Mouse (Mus musculus): Measurements from ENCODE around the gene Tgfbrap1. TPM values are rescaled to one million over a fixed set of nuclear protein-coding genes. Genes with fewer than 3 reads are reported as not detected.
A peak's percentile ranks its signal among the peaks of the same experiment; 100 is the strongest.

Tgfbrap1 gene
- total and polyA plus RNA-seq, 3 experiments: 3.8 to 8.4 (median 6.0) TPM

- Histone ChIP-seq H3K79me2 (replicated peaks; ENCODE audit: control insufficient read depth, extremely low read depth, insufficient read depth, poor library complexity, severe bottlenecking) (no peaks in the 10 kb centered on the region), H3K27ac (ENCODE audit: insufficient read depth, low read depth) (peak overlapping the region; percentile 96), H3K27me3 (replicated peaks) (no peaks in the 10 kb centered on the region), H3K9ac (ENCODE audit: insufficient read depth, low read depth) (peak overlapping the region; percentile 9; the same call in 1 of the 2 replicates), H3K4me2 (ENCODE audit: insufficient read depth, low read depth, poor library complexity, severe bottlenecking) (peak overlapping the region; percentile 51; the same call in 1 of the 2 replicates), H3K4me1 (ENCODE audit: control insufficient read depth in 1 of 2, insufficient read depth in 2 of 2) (peaks cover 18 to 33% of the 10 kb centered on the region in 2 experiments), H3K36me3 (replicated peaks in 1 of 2; ENCODE audit: control insufficient read depth in 1 of 2, insufficient read depth in 1 of 2, low read length in 1 of 2) (no peaks in the 10 kb centered on the region), H3K4me3 (replicated peaks in 1 of 3; ENCODE audit: low read depth in 2 of 3, low read length in 2 of 3, poor library complexity in 1 of 3) (no peak overlapping the region), H3K9me3 (replicated peaks; ENCODE audit: low read length) (no peaks in the 10 kb centered on the region)
- dilution Hi-C loops (cut with MboI; ENCODE audit: extremely low pct_ligation_motif_present, extremely low pct_unique_long_range_greater_than_20kb, low sequenced_read_pairs) (no loop called here), in situ Hi-C loops (cut with MboI; ENCODE audit: low pct_ligation_motif_present, low pct_unique_long_range_greater_than_20kb, low sequenced_read_pairs) (loop anchor here (5.0 to 25.0 kb wide), 3 partner anchors 124 to 594 kb away; partner anchors contain the start of gene 1500015O10Rik)
- DNase-seq (ENCODE audit: extremely low read depth): no peak
- no peak for TF ChIP-seq USF2 (conservative IDR thresholded peaks at IDR 0.05; ENCODE audit: low read depth, low read length)
- TF ChIP-seq MAFK (IDR thresholded peaks at IDR 0.05; ENCODE audit: insufficient replicate concordance, low read length): no peak
- 0 out of 2 replicates have a peak, but pooled peaks have one; percentile 56 for TF ChIP-seq TBP (conservative IDR thresholded peaks at IDR 0.05; ENCODE audit: low read depth, low read length)
- TF ChIP-seq CHD2 (IDR thresholded peaks at IDR 0.05; ENCODE audit: low read length): no peak
- no peak; the same call in 1 of the 2 replicates for TF ChIP-seq CHD1 (IDR thresholded peaks at IDR 0.05; ENCODE audit: low read depth, low read length)
- TF ChIP-seq JUN (IDR thresholded peaks at IDR 0.05; ENCODE audit: insufficient read depth, low read depth, low read length): no peak
- TF ChIP-seq EP300 (IDR thresholded peaks at IDR 0.05; ENCODE audit: low read length): peak; percentile 28
- TF ChIP-seq E2F4 (IDR thresholded peaks at IDR 0.05; ENCODE audit: insufficient replicate concordance, low read depth, low read length): no peak
- 0 out of 2 replicates have a peak, but pooled peaks have one; percentile 11 for TF ChIP-seq IRF4 (IDR thresholded peaks at IDR 0.05; ENCODE audit: low read depth, low read length)
- no peak for TF ChIP-seq CTCF (conservative IDR thresholded peaks at IDR 0.05 in 1 of 2, IDR thresholded peaks at IDR 0.05 in 1 of 2; ENCODE audit: low read depth in 2 of 2, low read length in 2 of 2)
- peak; percentile 49; the same call in 1 of the 2 replicates for TF ChIP-seq TCF12 (IDR thresholded peaks at IDR 0.05; ENCODE audit: low read depth, low read length)
- TF ChIP-seq HCFC1 (IDR thresholded peaks at IDR 0.05; ENCODE audit: low read depth, low read length): 0 out of 2 replicates have a peak, but pooled peaks have one; percentile 6
- no peak for TF ChIP-seq SIN3A (IDR thresholded peaks at IDR 0.05; ENCODE audit: low read length)
- TF ChIP-seq MXI1 (IDR thresholded peaks at IDR 0.05; ENCODE audit: low read depth, low read length): 0 out of 2 replicates have a peak, but pooled peaks have one; percentile 2
- TF ChIP-seq POLR2A (IDR thresholded peaks at IDR 0.05; ENCODE audit: low read depth, low read length): no peak
- TF ChIP-seq ETS1 (conservative IDR thresholded peaks at IDR 0.05; ENCODE audit: low read depth, low read length): peak; percentile 43; the same call in 1 of the 2 replicates
Observed at GRCm38 (mm10) chr1:43142849-43143248, 44.4 kb upstream of the Tgfbrap1 start.

GRCm38 (mm10) chr1:43141555-43141961, 43.1 kb upstream of the Tgfbrap1 start:
- DNase-seq (ENCODE audit: extremely low read depth): no peak
- peaks cover 2% of the 10 kb centered on the region for H3K9me3 ChIP-seq (replicated peaks; ENCODE audit: low read length)
- in situ Hi-C loops (cut with MboI; ENCODE audit: low pct_ligation_motif_present, low pct_unique_long_range_greater_than_20kb, low sequenced_read_pairs): loop anchor here (5.0 to 25.0 kb wide), 3 partner anchors 126 to 596 kb away; partner anchors contain the start of gene 1500015O10Rik
- H3K4me2 ChIP-seq (ENCODE audit: insufficient read depth, low read depth, poor library complexity, severe bottlenecking): no peak overlapping the region
- no peak overlapping the region for H3K27ac ChIP-seq (ENCODE audit: insufficient read depth, low read depth)
- no peak for TF ChIP-seq E2F4 (IDR thresholded peaks at IDR 0.05; ENCODE audit: insufficient replicate concordance, low read depth, low read length)
- TF ChIP-seq MXI1 (IDR thresholded peaks at IDR 0.05; ENCODE audit: low read depth, low read length): no peak
- TF ChIP-seq JUN (IDR thresholded peaks at IDR 0.05; ENCODE audit: insufficient read depth, low read depth, low read length): no peak
- no peak for TF ChIP-seq MYC (IDR thresholded peaks at IDR 0.05; ENCODE audit: low read depth, low read length)
- no peak for TF ChIP-seq ELF1 (IDR thresholded peaks at IDR 0.05; ENCODE audit: low read depth, low read length)
- TF ChIP-seq MEF2A (IDR thresholded peaks at IDR 0.05; ENCODE audit: borderline replicate concordance, low read depth, low read length): no peak
- no peak for TF ChIP-seq TCF12 (IDR thresholded peaks at IDR 0.05; ENCODE audit: low read depth, low read length)
- TF ChIP-seq SMC3 (IDR thresholded peaks at IDR 0.05; ENCODE audit: low read depth, low read length): no peak
- TF ChIP-seq IRF4 (IDR thresholded peaks at IDR 0.05; ENCODE audit: low read depth, low read length): no peak
- TF ChIP-seq NELFE (IDR thresholded peaks at IDR 0.05; ENCODE audit: low read depth, low read length): no peak
- H3K36me3 ChIP-seq (replicated peaks in 1 of 2; ENCODE audit: control insufficient read depth in 1 of 2, insufficient read depth in 1 of 2, low read length in 1 of 2): no peaks in the 10 kb centered on the region
- H3K9ac ChIP-seq (ENCODE audit: insufficient read depth, low read depth): no peak overlapping the region
- no peak overlapping the region for H3K4me3 ChIP-seq (replicated peaks in 1 of 3; ENCODE audit: low read depth in 2 of 3, low read length in 2 of 3, poor library complexity in 1 of 3)
- H3K27me3 ChIP-seq (replicated peaks): no peaks in the 10 kb centered on the region
- H3K4me1 ChIP-seq (ENCODE audit: control insufficient read depth in 1 of 2, insufficient read depth in 2 of 2): peaks cover 18 to 33% of the 10 kb centered on the region in 2 experiments
- dilution Hi-C loops (cut with MboI; ENCODE audit: extremely low pct_ligation_motif_present, extremely low pct_unique_long_range_greater_than_20kb, low sequenced_read_pairs): no loop called here
- no peaks in the 10 kb centered on the region for H3K79me2 ChIP-seq (replicated peaks; ENCODE audit: control insufficient read depth, extremely low read depth, insufficient read depth, poor library complexity, severe bottlenecking)
